Mouse (Mus musculus) heart, postnatal 14 days (tissue): ENCODE measurements around the gene Phlpp1. TPM values are rescaled to one million over a fixed set of nuclear protein-coding genes. Genes with fewer than 3 reads are reported as not detected.

Experiments
- DNase-seq, 2 experiments: peaks; one replicate each; pipeline ENCODE4 v3.0.0; 2021 to 2022
- intact Hi-C: fragments of 180-260 bp; cut with DNase I; formaldehyde crosslinking; loops from one replicate; pipeline ENCODE4 v1.15.1; 2025
- long read RNA-seq, 2 experiments: library from polyadenylated mRNA; stranded (forward); transcript quantifications; one replicate each; pipeline ENCODE4 v2.0.0; 2021
- total RNA-seq, 2 experiments: library from RNA; stranded (reverse); gene quantifications; 2 replicates each; pipeline ENCODE4 v1.2.3; 2021

The Phlpp1 gene
- 10 to 100 TPM; 19.7 TPM for total RNA-seq
- long read RNA-seq, experiment 1, full-length matches to known transcripts, result 6 of 8 reads
- long read RNA-seq, experiment 1, partial matches to known transcripts, result 1 of 8 reads
- long read RNA-seq, experiment 1, other reads (novel, unspliced or antisense), result 1 of 8 reads
- long read RNA-seq, experiment 2, full-length matches to known transcripts, result 6 of 9 reads
- long read RNA-seq, experiment 2, partial matches to known transcripts, result 1 of 9 reads
- long read RNA-seq, experiment 2, other reads (novel, unspliced or antisense), result 2 of 9 reads

DNA sequence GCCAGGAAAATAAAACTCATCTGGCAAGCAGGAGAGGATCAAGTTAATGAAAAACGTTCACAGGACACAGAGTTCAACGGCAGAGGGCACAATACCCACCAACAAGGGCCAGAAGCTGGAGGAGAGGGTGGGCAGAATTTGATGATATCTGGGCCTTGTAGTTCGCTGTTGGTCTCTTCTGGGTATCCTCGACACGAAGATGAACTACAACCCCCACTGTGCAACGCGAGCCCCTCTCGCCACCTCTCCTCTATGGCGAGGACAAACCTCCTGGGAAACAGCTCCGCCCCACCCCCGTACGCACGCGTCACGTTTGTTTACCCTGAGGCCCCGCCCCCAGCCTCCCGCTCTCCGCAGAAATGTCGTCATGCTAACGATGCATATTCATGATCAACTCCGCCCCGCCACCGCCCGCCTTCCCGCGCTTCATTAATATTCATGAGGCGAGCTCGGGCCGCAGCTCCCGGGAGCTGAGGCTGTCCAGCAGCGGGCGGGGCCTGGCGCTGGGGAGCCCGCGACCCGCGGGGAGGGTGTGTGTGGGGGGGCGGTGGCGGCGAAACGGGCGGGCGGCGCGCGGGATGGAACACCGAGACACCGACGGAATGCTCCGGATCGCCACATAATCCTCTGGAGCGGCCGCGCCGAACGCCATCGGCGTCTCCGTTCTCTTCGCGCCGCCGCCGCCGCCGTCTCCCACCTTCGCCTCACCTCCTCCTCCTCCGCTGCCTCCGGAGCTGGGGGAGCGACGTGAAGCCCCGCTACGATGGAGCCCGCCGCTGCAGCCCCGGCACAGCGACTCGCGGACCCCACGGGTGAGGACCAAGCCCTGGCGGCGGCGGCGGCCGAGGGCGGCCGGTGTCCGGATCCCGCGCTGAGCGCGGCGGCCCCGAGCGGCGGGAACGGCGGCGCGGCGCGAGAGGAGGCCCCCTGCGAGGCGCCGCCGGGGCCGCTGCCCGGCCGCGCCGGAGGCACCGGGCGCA lies at the start of gene Phlpp1:
Gene Phlpp1, plus strand, starts transcription at position 512 of the 980 bp plus-strand sequence.
- intact Hi-C loops, result loop anchor here (2.0 to 10.0 kb wide), 6 partner anchors 27 to 223 kb away; partner anchors contain the start of gene Zcchc2
- peak; percentile 99 for DNase-seq

DNA sequence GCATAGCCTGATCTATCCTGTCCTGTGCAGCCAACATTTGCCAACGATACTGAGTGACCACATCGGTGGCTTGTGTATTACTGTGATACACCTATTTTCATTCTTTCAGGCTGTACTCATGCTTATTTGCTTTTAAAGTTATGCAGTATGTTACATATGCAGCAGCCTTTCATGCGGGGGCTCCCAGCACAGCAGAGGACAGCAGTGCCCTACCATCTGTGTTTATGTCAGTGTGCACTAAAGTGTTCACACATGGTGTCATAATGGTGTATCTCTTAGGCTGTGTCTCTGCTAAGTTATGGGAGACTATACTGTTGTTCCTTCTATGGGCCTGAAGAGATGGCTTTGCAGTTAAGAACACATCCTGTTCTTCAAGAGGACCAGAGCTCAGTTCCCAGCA lies 45.0 kb upstream of the Phlpp1 start:
- intact Hi-C loops, result no loop called here

DNA sequence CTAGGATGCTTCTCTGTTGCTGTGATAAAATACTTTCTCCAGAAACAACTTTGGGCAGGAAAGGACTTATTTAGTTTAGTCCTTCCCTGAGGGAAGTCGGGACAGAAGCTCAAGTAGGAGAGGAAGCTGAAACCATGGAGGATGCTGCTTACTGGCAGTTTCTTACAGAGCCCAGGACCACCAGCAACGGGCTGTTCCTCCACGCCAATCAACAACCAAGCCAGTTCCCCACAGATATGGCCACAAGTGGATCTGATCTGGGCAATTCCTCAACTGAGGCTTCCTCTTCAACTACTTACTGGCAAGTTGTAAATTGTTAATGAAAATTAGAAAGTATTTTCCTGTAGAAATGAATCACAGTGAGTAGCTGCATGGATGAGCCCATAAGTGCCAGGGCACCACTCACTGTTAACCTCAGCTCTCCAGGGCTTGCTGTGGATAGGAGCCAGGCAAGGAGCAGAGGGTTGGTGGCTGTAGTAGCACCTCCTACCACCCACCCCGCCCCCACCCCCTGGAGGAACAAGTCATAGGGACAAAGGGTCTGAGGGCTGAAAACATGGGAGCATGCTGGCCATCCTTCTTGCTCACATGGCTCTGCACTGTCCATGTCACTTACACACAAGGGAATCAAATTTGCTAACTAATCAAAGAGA lies 39.7 kb upstream of the Phlpp1 start:
- no peak for DNase-seq
- intact Hi-C loops, result no loop called here

More for the DNA sequence above, 45.0 kb upstream of the Phlpp1 start:
- no peak for DNase-seq

DNA sequence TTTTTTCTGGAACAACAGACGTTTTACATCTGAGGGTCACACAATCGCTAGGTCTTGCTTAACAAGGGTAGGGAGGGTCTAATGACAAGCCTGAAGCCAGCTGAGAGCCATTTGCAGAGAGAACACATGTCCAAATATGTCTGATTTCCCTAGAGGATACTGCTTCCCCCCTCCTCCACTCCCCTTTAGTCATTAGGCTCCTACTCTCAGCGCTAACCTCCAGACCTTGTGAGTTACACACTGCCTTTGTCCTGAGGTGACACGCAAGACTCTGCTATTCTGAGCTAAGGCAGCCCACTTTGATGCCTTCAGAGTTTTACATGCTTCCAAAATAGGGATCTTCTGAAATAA lies 39.2 kb upstream of the Phlpp1 start:
- DNase-seq, result no peak
- intact Hi-C loops, result no loop called here

DNA sequence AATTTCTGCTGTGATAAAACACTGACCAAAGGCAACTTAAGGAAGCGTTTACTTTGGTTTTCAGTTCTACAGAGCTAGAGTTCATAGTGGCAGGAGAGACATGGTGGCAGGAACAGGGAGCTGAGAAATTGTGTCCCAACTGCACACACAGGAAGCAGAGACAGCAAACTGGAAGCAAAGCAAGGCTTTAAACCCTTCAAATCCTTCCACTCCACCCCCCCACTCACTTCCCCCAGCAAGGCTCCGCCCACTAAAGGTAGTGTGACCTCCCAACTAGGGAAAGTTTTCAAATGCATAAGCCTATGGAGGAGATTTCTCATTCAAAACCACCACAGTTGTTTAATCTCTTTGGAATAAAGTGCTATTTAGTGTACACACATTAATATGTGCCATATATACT lies 32.9 kb upstream of the Phlpp1 start:
- intact Hi-C loops, result no loop called here
- DNase-seq, result no peak

DNA sequence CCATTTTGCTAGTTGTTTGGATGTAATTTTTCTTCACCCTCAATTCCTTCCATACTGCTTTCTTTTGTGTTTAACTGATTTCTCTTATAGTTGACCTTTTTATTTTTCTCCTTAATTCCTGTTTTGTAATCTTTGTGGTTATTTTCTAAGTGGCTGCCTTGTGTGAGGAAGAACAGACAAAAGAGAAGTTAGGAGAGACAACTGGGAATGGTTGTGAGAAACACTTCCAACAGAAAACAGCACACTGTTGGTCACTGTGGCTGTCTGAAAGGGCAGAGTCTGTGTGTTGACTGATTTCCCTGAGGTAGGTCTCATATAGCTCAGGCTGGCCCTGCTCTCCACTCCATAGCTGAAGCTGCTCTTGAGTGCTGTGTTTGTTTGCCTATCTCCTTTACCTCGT lies 32.4 kb upstream of the Phlpp1 start:
- DNase-seq, result no peak
- intact Hi-C loops, result no loop called here

DNA sequence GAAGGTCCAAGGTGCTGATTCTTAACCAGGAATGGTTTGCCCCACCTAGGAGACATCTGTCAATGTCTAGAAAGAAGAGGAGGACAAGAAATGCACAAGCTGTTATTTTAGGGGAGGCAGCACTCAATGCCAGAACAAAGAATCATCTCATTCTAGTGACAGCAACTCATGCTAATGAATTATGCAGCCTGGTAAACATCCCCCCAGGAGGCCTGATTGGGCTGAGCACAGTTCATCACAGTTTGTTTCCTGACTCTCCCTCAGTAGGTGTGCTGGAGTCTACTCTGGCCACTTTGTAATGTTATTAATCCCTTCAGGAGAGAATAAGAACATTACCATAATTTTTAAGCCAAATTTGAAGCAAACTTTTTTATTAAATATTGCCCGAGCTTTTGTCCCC lies 29.5 kb upstream of the Phlpp1 start:
- no peak for DNase-seq
- intact Hi-C loops, result no loop called here

DNA sequence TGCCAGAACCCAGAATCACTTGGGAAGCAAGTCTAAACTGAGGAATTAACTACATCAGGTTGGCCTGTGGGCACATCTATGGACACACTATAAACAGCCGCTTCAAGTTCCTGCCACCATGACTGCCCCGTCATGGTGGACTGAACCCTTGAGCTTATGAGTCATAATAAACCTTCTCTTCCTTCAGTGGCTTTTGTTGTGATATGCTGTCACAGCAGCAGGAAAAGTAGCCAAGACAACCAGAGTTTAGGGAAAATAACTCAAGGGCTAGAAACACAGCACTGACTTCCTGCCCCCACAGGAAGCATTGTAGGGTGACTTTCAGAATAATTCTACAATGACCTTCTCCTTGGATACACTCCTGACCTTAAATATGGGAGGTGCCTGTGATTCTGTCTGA lies 27.0 kb upstream of the Phlpp1 start:
- intact Hi-C loops, result no loop called here
- no peak for DNase-seq

DNA sequence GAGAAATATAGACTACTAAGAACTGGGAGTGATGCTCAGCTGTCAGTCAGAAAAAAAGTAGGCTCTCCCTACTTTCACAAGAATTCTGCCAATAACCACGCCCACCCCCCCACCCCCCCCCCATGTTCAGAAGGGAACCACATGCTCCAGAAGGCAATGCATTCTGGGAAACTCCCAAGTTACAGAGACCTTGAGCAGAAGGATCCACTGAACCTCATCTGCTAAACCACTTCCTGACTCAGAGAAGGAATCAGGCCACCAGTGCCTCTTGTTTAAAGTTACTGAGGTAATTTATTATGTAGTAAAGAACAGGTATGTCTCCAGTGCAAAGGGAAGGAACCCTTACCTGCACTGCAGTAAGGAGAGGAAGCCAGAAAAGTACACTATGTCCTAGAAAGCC lies 26.5 kb upstream of the Phlpp1 start:
- intact Hi-C loops, result no loop called here
- no peak for DNase-seq

DNA sequence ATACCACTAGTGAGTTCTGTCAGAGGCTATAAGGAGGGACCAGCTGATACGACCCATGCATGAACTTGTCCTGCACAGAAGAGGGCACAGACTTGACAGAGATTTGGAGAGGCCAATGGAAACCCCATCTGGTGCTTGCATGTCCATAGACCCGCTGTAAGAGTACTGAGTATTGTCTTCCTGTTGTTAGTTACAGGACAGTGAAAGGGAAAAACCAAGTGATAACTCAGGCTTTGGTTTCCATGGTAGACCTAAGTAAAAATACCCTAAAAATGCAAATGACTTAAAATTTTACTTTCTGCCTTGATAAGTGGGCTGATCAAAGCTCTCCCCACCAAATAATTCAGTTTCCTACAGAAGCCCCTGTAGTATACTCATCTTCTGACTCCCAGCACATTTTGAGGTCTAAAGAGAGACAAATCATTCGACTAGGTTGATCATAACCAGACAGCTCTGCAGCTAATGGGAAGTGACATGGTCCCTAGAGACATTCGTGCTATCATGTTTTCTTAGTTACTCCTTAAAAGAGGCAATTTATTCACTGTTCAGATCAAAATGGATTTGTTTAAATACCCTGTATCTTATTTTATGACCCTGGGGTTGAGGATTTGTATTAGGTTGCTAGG lies 25.9 kb upstream of the Phlpp1 start:
- intact Hi-C loops, result no loop called here
- DNase-seq, result no peak

DNA sequence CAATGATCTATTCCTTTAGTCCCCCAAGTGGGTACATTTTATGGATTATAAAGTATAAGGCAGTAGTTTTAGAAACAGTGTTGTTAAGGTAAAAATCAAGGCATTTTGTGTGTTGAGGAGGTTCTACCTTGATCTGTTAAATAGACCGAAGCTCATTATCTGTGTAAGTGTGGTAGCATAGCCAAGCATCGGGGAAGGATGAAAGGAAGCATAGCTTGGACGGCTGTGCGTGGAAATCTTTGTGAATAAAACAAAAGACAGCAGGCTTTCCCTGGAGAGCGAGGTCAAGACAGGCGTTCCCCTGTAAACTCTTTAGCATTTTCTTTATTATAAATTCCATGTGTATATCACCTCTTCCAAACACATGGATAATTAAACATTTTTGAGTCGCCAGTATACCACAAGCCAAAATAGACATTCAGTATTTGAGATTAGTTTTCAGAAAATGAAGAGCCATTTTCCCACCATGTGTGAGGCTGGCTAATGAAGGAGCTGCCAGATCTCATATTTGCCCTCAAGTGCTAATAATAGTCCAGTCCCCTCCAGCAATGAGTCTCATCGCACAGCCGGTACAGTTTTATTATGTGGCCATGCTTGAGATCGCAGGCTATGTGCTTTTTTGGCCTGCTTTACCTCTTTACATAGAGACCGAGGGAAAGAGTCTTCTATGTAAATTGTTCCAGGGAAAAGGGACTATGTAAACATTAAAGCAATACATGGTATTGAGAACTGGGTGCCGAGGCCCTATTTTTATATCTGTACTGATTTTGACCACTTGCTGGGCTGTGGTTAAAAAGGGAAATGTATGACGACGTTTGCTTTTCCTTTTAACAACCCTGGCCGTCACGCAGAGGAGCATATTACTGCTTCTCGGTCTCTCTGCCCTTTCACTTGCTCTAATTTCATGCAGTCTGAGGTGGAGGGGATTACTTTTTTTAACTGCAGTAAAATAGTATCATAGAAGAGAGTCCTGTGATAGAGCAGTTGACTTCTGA lies 22.9 kb upstream of the Phlpp1 start:
- DNase-seq, result no peak
- intact Hi-C loops, result no loop called here

DNA sequence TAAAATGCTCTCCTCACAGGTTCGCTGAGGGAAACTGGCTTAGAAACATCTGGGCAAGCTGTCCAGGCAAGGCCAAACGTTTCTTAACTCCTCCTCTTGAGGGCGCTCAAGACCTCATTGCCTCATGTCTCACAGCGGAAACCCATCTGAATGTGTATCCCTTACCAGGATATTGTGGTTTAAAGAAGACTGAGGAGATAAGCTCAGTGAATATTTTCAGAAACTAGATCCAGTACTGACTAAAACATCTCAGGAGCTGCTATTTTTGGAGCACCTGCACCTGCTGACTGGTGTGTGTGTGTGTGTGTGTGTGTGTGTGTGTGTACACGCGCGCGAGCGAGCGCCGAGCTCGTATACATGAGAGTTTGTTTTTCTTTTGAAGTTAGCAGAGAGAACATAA lies 19.7 kb upstream of the Phlpp1 start:
- intact Hi-C loops, result loop anchor here (5.0 kb wide), 1 partner anchor 80 kb away; no protein-coding TSS in a partner anchor
- DNase-seq, result peak; percentile 29 to 37

DNA sequence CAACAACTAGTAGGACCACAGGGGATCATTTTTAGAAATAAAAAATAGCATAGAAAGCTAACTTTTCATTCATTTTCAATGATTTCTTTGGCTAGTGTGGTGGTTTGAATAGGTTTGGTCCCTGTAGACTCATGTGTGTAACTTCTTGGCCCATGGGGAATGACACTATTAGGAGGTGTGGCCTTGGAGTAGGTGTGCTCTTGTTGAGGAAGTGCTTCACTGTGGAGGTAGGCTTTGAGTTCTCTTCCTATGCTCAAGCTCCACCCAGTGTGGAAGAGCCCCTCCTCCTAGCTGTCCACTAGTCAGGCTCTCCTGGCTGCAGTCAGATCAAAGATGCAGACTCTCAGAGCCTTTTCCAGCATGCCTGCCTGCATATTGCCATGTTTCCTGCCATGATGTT lies 18.8 kb upstream of the Phlpp1 start:
- intact Hi-C loops, result loop anchor here (5.0 kb wide), 1 partner anchor 80 kb away; no protein-coding TSS in a partner anchor
- DNase-seq, result no peak

DNA sequence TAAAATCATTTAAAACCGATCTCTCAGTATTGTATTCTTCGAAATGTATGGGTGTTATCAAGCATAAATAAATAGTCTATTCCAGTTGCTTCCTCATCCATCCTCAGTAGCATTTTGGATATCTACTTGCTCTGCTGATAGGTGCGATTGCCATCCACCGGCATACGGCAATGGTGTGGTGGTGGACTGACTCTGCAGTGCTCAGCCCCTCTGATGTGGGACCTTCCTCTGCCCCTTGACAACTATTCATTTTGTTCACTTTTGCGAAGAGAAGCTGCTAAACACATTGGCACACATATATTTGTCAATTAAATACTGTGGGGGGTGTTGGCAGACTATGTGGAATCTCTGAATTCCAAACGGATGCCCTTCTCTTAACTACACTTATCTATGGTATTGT lies 17.0 kb upstream of the Phlpp1 start:
- intact Hi-C loops, result loop anchor here (5.0 kb wide), 1 partner anchor 82 kb away; no protein-coding TSS in a partner anchor
- no peak for DNase-seq

DNA sequence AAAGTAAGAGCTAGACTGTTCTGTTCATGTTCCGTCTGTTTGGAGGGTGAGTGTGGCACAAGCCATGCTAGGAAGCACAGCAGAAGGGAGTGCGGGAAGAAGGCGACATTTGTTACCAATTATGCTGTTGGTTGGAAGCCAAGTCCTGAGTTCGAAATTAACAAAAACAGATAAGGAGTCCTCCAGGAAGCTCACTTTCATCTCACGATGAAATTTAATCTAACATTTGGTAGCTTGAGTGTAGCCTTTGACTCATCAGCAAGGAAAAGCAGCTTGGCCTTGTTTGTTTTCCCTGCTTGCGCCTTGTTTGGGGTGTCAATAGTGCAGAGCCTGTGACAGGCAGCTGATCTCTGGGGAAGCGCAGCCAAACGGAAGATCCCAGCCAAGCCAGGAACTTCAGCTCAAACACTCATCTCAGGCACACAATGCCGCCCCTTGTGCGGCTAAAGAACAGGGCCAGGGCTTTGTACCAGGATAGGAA lies 16.4 kb upstream of the Phlpp1 start:
- DNase-seq, result peak in 1 of 2 experiments; percentile 7
- intact Hi-C loops, result no loop called here

DNA sequence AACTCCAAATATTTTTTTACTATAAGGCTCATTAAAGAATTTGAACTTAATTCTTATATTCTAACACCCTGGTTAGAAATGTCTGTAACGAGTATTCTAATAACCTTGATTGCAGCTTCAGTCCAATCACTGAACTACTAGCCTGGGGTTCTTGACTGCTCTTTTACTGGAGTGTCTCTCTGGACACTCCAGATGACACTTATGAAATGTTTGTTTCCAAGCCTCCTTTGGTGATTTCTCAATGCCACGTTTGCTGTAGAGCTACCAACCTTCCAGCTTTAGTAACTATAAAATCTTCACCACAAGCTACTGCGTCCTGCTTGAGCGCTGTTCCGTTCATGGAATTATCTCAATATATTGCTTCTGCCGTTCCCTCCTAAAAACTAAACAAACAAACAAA lies 15.8 kb upstream of the Phlpp1 start:
- intact Hi-C loops, result no loop called here
- DNase-seq, result no peak

DNA sequence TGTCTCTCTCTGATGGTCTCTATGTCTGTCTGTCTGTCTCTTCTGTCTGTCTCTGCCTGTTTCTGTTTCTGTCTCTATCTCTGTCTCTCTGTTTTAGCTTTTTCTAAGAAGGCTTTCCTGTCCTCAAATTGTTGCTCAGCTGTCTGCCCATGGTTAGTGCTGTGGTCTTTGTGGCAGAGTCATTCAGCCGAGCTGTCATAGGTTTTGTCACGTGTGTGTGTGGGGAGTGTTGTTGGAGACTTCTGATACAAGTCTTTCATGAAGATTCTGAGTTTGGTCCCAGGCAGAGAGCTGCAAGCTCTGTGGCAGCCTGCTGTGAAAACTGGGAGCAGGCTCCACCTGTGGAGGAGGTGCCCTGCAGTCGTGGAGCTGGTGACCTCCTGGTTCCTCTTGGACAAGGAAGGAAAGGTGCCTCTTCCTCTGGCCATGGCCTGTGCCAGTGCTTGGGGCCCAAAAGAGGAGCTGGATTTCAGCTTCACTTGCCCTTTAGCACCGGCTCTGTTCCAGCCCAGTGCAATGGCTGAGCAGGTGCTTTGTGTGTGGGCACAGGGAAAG lies 13.5 kb upstream of the Phlpp1 start:
- no peak for DNase-seq
- intact Hi-C loops, result no loop called here

DNA sequence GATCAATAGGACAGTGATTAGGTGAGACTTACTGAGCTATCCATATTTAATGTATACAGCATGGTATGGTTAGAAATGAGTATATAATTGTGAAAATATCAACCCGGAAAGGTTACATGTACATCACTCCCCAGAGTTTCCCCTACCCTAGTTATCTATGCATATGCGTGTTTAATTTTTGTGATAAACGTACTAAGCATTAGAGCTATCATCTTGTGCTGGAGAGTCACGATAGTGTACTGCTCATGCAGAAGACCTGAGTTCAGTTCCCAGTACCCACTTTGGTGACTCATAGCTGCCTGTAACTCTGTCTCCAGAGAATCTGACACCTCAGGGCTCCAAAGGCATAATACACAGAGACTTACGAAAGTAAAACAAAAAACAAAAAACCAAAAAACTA lies 11.9 kb upstream of the Phlpp1 start:
- no peak for DNase-seq
- intact Hi-C loops, result loop anchor here (10.0 kb wide), 1 partner anchor 265 kb away; no protein-coding TSS in a partner anchor

DNA sequence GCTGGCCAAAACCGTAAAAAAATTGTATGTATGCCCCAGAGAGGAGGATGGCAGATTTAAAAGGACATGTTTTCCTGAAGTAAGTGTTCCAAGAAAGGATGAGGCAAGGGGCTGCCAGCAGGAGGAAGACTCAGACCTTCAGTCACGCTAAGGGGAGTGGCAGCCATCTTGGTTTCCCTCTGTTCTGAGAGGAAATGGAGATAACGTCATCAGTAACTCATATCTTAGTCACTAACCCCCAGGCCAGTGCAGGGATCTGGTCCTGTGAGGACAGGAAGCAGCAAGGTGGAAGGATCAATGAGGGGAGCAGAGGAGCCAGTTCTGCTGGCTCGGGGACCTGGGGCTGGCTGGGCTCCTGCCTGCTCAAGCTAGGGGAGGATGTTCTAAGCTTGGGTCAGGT lies 10.6 kb upstream of the Phlpp1 start:
- DNase-seq, result no peak
- intact Hi-C loops, result loop anchor here (10.0 kb wide), 1 partner anchor 266 kb away; no protein-coding TSS in a partner anchor
